Mouse (Mus musculus) erythroid progenitor cell, adult 5-6 weeks (primary cell): Measurements from ENCODE around the gene Efna5. TPM values are rescaled to one million over a fixed set of nuclear protein-coding genes. Genes with fewer than 3 reads are reported as not detected.

Source experiments
- ATAC-seq: replicated peaks from 2 replicates; pipeline ENCODE4 v1.8.0; 2016; ENCODE audit warnings: moderate number of reproducible peaks, mild to moderate bottlenecking, moderate TSS enrichment, inconsistent platforms; ENCODE audit not compliant: poor library complexity, low FRiP score, severe bottlenecking
- total RNA-seq, 2 experiments: library from RNA; stranded (forward) in 1 of 2; stranded (reverse) in 1 of 2; fragments of 150-400 nt in 1 of 2; fragments of 186-747, 209-891 nt in 1 of 2; gene quantifications; 2 replicates each; pipeline versions ENCODE4 v1.2.3 to v1.2.4; 2015 to 2017; ENCODE audit warnings: low replicate concordance in 2 of 2

The Efna5 gene
- total RNA-seq (2015; ENCODE audit: low replicate concordance) (not detected in 2 replicates), total RNA-seq (2017; ENCODE audit: low replicate concordance) (not detected in 2 replicates)

DNA sequence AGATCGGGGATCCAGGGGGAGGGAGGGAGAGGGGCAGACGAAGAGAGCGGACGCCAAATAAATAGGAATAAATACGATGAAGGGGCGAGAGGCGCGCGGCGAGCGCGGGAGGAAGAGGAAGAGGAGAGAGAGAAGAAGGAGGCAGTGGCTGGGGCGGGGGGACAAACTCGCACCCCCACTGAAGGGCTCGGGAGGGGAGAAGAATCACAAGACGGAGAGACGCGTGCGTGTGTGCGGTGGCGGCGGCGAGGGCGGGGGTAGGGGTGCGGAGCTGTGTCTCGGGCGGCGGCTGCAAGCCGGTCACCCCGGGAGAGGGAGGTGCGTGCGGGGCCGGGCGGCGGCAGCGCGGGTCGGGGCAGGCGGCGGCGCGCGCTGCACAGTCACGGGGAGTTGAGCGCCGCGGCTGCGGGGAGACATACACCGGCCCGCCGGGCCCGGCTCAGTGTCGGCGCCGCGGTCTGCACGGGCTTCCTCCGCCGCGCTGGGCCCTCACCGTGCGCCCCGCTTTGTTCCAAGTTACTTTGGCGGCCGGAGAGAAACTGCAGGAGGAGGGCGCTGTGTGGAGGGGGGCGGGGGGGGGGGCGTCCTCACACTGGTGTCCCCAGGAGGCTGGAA lies at the start of gene Efna5:
TSS of gene Efna5 (minus strand) at position 142 of the 615 bp plus-strand sequence.
- ATAC-seq: no peak

DNA sequence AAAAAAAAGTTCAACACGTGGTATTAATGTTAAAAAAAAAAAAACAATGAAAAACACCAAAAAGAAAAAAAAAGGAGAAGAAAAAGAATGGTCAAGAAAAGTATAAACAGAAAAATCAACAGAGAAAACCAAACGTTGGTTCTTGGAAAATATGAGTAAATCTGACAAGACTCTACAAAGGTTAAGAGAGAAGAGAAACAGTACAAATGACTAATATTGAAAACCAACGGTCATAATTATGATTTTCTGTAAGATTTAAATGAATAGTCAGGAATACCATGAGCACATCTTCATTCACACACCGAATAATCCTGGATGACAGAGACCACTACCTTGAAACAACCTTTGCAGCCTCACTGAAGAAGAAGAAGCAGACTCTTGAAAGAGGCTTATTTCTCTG lies 34.2 kb upstream of the Efna5 start:
- ATAC-seq: no peak

DNA sequence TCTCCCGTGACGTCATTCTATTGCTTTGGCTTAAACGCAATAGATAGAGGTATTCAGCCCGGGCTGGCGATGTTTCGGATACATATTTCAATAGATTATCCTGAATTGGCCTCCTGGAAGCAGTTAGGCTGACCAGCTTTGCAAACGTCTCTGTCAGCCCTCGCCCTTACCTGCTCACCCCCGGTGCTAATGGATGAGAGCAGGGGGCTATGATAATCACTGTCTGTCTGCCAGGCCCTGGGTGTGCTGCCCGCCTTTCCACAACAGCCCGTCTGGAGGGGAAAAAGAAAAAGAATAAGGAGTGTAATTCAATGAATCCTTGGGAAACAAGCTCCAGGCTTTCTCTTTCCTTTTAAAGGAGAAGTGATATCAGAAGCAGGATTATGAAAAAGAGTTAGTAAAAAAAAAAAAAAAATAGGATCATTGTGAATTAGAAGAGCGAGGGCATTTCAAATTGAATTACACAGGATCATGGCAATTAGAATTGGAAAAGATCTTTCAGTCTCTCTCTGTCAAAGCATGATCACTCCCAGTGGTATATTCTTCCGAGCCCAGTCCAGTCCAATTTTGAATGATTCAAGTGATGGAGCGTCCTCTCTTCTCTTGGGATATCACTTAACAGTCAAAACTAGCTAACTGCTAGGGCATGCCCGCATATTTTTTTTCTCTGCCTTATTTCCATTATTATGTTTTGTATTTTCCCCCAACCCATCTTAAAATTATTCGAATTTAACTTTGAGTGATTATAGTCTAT lies 24.8 kb upstream of the Efna5 start:
- no peak for ATAC-seq

DNA sequence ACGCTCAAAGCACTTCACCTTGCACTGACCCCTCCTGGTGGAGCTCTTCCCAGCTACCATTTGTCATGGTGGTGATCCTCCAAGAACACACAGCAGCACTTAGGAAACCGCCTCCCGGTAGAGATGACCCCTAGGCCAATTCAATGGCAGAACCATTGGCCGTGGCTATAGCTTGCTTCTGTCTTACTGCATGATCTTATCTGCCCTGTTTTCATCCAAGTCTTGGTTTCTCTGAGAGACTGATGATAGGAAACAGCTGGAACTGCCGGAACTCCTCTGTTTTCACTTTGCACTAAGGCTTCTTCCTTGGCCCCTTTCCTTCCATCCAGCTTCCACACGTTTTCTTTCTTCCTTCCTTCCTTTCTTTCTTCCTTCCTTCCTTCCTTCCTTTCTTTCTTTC lies 17.9 kb upstream of the Efna5 start:
- no peak for ATAC-seq

DNA sequence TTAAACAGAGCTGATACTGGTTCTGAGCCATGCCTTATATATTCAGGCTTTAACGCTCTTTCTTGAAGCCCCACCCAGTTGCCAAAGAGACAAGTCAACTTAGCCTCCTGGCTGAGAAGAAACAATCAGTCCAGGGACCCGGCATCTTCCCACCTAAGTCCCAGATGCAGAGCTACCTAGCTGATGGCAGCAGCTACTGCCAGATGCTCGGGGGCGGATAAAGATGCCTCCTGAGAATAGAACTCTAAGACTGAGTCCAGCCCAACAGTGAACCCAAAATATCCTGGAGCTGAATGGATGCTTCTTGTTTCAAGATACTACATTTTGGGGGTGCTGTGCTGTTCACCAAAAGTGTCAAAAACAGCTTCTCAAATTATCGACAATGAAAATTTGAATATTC lies 8.9 kb upstream of the Efna5 start:
- ATAC-seq: no peak

DNA sequence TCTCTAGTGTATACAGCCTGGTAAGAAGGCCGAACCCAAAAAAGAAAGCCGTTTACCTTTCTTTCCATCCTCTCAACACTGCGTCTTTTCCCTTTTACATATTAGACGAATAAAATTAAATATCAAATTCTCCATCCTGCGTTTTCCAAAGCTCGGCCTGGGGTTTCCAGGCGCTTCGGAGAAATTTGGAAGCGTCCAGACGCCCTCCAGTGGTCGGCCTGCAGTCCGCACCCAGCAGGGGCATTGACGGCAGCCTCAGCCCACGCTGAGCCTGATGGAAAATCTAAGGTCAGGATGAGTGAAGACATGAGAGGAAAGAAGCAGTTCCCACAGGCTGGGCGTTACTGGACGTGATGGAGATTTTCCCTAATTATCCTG lies 3.0 kb upstream of the Efna5 start:
- no peak for ATAC-seq

DNA sequence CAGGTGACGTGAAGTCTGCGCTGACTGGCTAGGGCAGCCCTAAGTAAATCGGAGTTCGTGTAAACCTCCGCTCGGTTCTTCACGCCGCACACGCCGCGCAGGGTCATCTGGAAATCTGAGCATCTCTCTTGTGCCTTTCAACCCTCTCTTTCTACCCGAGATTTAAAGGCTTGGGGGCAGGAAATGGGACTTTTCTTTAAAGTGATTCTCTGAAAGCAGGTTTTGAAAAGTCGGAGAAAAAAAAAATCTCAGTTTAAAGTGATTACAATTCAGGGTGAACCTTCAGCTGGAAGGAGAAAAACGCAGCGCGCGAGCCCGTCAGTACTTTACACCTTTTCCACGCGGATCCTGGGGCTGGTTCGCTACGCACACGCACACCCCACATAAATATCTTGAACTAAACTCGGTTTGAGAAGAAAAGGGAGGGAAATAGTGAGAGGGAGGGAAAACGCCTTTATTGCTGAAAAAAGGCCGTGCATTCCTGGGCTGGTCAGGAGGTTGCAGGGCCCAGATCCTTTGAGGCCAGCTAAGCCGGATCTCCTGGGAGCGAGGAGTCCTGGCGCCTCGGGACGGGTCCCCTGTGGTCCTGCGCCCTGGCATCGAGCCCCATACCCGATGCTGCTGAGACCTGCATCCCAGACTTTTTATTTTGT lies 2.5 kb upstream of the Efna5 start:
- ATAC-seq: no peak

DNA sequence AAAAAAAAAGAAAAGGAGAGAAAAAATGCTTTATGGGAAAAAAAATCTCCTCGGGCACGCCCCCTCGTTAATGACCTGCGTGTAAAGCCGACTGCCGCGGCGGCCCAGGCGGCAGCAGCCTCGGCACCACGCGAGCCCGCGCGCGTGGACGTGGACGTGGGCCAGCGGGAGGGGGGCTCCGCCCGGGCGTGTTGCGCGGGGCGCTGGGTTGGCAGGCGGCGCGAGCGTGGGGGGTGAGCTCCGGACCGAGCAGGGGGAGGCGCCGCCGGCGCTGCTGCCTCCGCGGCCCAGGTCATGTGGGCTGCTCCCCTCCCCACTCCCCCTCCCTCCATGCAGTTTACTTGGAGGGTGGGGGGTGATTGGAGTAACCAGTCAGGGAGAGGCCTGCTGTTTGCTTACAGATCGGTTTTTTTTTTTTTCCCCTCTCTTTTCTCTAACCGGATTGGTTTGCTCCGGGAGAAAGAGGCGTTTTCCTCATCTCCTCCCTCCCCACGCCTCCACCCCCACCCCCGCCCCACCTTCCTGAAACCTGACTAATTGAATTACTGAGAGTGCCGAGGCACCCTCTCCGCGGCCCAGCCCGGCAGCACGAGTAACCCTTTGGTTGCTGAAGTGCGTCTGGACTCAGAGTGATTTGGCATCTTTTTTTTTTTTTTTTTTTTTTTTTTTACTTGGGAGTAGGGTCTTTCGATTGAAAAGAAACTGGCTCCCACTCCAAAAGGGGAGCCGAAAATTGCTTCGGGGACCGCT lies 1.8 kb upstream of the Efna5 start:
- no peak for ATAC-seq

DNA sequence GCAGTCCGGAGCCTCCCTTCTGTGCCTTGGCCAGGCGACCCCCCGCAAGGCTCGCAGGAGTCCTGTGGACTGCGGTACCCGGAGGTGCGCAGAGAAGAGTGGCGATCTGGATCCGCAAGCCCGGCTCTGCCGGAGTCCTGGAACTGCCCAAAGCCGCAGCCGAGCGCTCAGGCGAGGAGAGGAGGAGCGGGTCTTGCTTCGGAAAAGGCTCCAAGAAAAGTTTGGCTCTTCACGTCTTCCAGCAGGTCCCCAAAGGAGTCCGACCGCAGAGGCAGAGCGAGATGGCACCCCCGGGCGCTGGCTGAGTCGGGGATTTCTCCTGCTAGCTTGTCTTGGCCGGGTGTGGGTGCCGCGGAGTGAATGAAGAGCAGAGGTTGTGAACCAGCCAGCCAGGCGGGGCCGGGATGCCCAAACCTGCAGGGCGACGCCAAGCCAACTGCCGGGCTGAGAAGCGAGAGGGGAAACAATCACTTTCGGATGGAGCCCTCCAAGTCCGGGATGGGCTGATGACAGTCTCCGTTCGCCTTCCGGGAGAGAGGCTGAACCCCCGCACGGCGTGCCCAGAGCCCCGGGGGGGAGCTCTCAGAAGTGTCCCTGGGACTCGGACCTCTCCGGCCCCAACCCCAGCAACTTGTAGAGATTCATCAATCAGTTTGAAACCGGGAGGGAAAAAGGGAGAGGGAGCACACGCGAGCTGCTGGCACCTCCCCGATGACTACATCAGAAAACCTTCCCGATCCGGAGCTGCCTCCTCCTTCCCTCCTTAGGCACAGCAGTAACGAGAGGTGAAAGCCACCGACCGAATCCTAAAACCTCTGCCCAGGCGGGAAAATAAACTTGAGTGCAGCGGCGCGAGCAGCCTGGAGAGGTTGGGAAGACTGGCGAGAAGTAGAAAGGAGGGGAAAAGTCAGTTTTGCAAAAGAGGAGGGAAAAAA lies 941 bp upstream of the Efna5 start:
- ATAC-seq: no peak

DNA sequence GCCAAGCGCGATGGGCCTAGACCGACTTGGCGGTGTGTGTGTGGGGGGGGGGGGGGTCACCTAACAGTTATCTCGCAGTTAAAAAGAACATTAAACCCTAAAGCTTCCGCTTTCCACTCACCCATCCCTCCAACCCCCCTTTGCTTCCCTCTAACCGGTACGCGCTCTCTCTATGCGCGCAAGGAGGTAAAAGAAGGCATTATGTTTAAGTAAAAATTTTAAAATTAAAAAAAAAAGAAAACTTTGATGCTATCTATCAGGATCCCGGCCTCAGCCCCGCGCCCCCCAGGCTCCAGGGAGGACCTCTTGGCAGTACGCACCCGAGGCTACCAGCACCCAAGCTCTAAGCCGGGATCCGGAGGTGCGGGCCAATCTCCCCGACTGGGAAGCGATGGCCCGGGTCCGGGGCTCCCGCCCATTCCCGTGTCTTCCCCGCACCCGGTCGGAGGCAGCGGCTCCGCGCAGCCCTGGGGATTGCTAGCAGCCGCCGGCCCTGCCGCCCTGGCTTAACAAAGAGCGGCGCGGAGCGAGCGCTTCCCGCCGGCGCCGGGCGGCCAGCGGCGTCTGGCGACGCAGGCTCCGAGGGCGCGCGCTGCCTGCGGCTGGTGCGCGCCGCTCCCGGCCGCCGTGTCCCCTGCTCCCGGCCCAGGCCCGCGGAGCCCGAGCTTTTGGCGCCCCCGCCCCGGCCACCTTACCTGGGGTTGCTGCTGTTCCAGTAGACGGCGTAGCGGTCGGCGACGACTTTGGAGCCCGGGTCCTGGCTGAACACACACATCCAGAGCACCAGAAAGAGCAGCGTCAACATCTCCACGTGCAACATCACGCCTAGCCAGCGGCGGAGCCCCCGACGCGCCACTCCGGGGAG lies 574 bp downstream of the Efna5 start:
- ATAC-seq: no peak

DNA sequence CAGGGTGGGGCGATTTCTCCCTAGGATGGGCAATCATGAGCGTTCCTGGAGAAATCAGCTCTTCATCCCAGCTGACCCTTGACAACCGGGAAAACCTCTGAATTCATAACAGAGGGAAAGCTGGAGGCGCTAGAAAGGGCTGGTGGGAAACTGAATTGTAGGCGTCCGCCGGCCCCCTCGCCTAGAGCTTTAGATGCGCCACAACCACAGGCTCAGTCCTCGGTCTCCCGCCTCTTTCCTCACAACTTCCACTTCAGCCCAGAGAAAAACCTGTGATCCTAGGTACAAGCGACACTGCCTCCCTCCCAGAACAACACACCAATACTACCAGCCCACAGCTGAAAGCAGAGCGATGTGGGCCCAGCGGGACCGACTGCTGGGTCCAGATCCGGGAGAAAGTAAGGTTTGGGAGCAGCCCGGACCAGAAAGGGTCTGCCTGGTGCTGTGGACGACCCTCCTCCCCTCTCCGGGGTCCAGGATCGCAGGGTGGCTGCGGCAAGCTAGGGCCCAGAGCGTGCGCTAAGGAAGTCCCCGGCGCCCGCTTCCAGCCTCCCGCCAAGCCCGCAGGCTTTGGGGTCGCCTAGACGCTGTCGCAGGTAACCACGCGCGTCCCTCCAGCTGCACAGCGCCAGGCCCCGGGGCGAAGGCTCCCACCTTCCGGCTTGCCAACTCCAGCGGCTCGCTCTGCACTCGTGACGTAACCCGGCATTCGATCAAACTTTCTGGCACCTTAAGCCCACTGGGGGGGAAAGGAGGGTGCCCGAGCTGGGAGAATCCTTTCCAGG lies 1.4 kb downstream of the Efna5 start:
- no peak for ATAC-seq

DNA sequence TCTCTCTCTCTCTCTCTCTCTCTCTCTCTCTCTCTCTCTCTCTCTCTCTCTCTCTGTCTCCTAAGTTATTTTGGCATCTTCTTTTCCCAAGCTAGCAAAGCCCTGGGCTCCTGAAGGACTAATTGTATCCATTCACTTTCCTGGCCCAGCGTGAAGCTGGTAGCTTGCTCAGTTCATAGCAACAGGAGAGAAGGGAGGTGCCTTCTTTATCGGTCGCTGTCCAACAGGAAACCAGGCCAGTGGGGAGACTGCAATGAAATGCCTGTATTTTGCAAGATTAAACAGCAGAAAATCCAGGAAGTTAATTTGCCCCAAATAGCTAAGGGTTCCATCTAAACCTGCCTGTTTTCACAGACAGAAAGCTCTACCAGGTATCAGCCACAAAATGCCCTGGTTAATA lies 5.4 kb downstream of the Efna5 start:
- ATAC-seq: no peak

DNA sequence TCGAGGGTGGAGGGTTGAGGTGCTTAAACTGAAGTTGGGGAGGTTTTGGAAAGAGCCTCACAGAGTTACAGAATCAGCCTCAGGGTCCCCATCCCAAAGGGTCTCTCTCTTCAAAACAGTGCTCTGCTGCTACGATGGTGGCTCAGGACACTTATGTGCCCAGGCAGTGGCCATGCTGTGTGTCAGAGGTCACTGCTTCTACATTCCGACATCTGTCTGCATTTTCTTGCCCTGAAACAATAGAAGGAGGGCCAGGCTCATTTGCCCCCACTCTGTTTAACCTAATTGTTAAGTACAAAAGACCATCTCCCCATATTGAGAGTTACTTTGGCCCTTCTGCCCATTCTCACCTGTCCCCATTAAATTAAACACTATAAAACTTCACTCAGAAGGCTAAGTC lies 9.2 kb downstream of the Efna5 start:
- no peak for ATAC-seq

DNA sequence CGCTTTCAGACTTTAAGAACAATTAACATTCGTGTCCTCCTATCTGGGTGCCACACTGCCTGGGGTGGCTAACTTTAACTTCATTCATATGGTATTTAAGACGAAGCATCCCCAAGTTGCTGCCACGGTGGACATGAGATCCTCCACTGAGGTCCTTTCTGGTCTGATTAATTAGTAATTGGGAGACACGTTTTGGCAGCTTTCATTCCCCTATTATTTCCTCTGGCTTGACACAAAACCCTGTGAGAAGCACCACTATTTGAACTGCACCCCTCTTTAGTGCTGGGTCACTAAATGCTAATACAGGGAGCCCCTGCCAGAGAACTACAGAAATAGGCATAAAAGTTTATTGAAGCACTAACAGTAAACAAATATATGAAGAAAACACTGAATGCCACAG lies 9.9 kb downstream of the Efna5 start:
- ATAC-seq: no peak

DNA sequence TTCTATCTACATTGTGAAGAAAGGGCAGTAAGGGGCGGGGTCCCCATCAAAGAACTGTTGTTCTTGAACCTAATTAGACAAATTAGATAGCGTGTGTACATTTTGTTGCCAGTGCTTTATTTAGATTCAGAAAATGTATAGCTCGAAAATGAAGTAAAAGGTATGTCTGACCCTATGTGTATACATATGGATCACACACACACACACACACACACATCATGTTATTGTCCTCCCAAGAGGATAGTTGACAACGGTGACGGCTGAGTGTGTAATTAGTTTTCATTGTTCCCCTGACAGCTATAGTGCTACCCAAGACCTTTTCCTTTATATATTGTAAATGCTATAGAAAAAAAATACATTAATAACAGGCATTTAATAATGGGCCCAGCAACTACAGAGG lies 10.7 kb downstream of the Efna5 start:
- no peak for ATAC-seq

DNA sequence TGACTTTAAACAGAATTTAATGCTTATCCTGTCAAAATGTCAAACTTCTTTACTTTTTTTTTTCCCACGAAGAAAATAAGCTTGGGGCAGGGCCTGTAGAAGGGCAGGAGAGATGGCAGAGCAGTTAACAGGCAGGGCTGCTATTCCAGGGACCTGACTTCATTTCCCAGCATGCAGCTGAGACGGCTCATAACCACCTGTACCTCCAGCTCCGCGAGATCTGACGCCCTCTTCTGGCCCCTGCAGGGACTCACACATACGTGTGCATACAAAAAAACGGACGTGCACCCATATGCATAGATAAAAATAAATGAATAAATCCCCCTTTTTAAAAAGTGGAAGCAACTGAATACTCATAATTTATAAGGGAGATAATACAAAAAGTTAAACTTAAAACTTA lies 16.2 kb downstream of the Efna5 start:
- no peak for ATAC-seq

DNA sequence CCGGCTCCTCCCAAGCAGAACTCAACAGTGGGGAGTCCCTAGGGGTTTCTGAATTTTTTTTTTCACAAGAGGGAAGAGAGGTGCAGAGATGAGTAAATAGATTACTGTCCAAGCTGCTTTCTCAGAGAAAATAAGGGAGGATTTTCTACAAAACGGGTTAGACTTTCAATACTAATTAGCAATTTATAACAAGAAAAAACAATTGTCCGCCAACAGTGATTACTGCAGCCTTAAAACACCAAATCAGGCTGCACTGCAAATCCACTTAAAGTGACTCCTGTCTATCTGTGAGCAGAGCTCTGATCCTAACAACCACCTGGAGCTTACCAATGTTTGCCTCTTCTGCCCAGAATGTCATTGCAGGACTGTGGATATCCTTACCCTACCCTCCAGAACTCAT lies 18.1 kb downstream of the Efna5 start:
- no peak for ATAC-seq
